Mouse (Mus musculus): ENCODE measurements at regions not wholly inside any gene's neighbourhood (a gene's known extent, or its start where the extent isn't known, plus 50 kb on each side); places are given as distances from the start of the nearest gene placed in this dataset.
A peak's percentile ranks its signal among the peaks of the same experiment; 100 is the strongest.

- no peak for DNase-seq
Observed at GRCm38 (mm10) chr7:116857744-116858143, 353.6 kb downstream of the Nucb2 start.

DNA sequence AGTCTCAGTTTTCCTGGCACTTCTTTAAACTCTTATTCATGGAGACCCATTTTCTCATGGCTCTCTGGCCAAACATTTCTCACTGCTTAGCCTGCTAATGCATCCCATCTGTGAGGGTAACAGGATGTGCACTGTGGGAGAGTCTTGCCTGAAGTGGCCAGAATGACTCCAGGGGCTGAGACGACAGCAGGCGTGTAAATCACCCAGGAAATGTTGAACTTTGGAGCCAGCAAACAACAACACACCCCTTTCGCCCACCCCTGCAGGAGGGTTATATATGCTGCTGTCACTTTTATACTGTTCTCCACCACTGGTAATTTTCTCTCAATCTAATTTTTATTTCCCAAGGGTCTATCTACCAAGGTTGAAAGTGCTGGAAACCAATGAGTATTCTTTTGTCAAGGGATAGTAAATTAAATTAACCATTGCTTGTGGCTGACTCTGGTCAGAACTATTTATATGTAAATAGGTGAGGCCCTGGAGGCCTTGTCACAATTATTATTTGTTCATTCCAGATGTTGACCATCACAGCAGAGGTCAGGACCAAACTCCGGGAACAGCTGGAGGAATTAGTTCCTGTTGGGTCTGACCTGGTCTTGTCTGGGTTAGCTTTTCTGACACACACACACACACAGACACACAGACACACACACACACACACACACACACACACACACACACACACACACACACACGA lies 378.2 kb downstream of the Nucb2 start:
- no peak for DNase-seq

- peak; percentile 6 for DNase-seq
Observed at GRCm38 (mm10) chr7:116893846-116894245, 389.7 kb downstream of the Nucb2 start.

DNA sequence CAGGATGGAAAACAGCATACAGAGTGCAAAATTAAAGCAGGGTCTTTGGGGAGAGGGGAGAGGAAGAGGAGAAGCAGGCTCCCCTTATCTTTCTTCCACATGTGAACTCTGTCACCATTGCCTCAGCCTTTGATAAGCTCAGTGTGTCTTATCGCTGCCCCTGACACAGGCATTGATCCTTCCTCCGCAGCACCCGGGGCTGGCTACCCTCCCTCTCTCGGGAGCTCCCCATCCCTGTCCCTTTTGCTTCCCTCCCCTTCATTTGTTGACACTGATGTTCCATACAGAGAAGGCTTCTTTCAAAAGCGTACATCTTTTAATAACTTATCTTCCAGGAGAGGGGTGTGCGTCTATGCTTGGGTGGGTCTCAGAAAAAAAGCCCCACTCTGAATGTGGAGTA lies 411.6 kb downstream of the Nucb2 start:
- no peak for DNase-seq

DNA sequence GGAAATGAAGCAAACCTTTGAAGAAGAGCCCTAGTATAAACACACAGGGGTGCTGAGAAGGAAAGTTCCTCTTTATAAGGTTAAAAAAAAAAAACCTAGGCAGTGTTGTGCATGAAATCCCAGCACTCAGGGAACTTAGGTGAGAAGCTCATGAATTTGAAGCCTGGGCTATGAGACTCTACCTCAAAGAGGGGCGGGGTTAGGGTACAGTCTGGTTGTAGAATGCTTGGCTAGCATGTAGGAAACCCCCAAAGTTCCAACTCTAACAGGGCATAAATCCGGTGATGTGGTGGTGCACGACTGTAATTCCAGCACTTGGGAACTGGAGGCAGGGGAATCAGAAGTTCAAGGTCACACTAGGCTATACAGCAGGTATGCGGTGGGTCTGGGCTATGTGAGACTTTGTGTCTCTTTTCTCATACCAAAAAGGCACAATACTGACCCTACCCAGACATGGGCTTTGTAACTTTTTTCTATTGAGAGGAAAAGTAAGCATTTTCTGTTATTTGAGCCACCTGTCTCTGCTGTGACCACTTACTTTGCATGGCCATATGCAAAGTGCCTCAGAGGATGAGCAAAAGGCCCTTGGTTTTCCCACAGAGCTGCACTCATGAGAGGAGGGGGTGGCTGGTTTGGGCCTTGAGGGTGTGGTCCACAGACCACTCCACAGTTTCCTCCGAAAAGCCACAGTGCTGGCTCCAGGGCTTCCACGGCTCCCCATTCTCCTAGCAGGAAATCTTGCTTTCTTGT lies 413.9 kb downstream of the Nucb2 start:
- no peak for DNase-seq

GRCm38 (mm10) chr7:116946448-116946847 lies 434.3 kb upstream of the Xylt1 start:
- DNase-seq, result no peak

- no peak for DNase-seq
Observed at GRCm38 (mm10) chr7:116959196-116959895, 421.4 kb upstream of the Xylt1 start.

DNA sequence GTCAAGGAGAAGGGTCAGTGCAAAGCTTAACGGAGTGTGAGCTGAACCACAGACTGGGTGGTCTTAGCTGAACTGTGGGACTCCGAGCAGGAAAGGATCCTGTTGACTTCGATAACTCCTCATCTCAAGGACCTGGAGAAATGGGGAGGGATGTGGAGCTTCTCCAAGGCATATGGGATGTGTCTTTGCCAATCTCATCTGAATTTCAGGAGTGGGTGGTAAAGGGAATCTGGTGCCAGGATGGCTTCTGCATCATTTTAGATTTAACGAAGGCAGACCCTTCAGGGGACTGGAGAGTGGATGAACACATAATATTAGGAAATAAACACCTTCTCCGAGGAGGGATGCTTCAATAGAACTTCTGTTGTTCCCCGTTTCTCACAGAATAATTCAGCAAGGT lies 416.9 kb upstream of the Xylt1 start:
- no peak for DNase-seq

DNA sequence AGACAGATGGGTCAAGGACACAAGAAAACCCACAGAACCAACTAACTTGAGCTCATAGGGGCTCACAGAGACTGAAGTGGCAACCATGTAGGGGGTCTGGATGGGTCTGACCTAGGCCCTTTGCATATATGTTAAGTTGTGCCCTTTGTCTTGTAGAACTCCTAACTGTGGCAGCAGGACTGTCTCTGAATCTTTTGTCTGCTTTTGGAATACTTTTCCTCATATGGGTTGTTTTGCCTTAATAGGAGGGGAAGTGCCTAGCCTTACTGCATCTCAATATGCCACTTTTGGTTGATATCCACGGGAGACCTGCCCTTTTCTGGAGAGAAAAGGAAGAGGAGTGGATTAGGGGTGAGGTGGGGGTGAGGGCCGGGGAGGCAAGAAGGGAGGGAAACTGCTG lies 389.4 kb upstream of the Xylt1 start:
- no peak for DNase-seq

GRCm38 (mm10) chr7:116992166-116992565 lies 388.6 kb upstream of the Xylt1 start:
- no peak for DNase-seq

DNA sequence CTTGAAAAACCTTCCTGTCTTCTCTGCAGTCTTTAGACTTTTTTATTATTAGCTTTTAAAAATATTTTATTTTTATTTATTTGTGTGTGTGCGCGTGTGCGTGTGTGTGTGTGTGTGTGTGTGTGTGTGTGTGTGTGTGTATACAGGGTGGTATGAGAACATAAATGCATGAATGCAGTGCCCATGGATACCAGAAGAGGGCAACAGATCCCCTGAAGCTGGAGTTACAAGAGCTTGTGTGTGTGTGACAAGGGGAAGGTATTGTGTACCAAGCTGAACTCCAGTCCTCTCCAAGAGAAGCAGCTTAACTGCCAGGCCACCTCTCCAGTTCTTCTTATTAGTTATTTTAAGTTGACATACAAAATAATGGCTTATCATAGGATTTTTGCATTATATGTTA lies 385.0 kb upstream of the Xylt1 start:
- no peak for DNase-seq

GRCm38 (mm10) chr7:117003167-117003566 lies 377.6 kb upstream of the Xylt1 start:
- DNase-seq, result no peak

DNA sequence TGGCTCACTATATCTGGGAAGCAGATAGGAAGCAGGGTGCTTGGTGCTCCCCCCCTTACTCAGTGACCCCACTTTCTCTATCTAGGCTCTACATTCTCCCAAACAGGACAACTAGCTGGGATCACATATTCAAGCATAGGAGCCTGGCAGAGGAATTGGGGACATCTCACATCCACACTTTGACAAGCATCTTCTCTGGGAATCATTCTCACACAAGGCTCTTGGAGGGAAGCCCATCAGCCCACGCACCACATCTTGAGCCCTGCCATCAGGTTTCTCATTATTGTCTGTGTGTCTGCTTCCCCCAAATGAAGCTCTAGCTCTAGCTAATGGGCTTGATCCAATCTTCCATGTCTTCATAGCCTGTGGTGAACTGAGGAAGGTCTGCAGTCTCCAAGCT lies 362.4 kb upstream of the Xylt1 start:
- no peak for DNase-seq

GRCm38 (mm10) chr7:117021716-117022115 lies 359.1 kb upstream of the Xylt1 start:
- DNase-seq, result peak; percentile 27

DNA sequence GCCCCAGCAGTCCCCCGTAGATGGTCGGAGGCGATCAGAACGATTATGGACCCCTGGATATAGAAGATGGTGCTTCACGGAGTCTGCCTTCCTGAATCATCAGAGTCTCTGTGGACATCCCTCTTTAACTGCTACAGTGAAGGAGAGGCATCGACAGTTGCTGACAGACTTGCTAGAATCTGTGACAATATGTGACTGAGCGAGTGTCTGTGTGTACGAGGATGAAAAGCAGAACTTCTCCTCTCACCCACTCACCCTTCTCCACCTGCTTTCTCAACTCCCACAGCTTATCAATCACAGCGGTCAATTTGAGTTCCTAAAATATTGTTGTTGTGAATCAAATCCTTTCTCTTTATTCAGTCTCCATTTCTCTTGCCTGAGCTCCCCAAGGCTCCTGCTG lies 335.9 kb upstream of the Xylt1 start:
- no peak for DNase-seq

GRCm38 (mm10) chr7:117049249-117049648 lies 331.5 kb upstream of the Xylt1 start:
- DNase-seq, result no peak

GRCm38 (mm10) chr7:117065771-117066170 lies 315.0 kb upstream of the Xylt1 start:
- DNase-seq, result no peak

- peak; percentile 55 for DNase-seq
Observed at GRCm38 (mm10) chr7:117090911-117091550, 289.7 kb upstream of the Xylt1 start.

- no peak for DNase-seq
Observed at GRCm38 (mm10) chr7:117092860-117093259, 287.9 kb upstream of the Xylt1 start.

DNA sequence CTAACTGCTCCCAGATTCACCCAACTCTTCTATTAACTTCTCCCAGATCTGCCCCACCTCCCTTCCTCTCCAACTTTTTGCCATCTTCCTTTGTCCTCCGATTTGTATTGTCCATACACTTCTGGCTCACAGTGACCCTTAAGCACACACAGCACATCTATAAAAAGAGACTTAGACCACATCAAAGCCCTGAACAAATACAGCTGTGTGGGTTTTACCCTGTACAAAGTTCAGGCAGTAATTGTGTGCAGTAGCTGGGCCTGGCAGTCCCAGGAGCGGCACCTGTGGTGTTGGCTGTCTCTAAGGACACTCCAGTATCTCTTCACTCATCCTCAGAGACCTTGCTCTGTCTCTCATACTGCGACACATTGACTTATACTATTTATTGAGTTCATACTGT lies 283.2 kb upstream of the Xylt1 start:
- no peak for DNase-seq

GRCm38 (mm10) chr7:117099041-117099440 lies 281.7 kb upstream of the Xylt1 start:
- no peak for DNase-seq

DNA sequence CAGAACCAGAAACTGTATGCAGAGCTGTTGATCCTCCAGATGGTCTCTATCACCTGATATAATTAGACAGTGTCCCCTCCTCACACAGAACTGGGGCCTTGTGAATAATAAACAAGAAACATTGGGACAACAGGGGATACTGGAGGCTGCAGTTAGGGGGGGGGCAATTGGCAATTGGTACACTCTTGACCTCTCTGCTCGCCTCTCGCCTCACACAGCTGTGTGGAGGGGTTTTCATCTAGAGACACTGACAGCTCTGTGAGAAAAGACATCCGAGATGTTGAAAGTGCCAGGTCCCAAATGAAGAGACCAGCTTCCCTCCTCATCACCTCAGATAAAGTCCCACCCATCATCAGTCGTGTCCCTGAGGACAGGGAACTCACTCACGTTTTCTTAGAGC lies 277.7 kb upstream of the Xylt1 start:
- no peak for DNase-seq

DNA sequence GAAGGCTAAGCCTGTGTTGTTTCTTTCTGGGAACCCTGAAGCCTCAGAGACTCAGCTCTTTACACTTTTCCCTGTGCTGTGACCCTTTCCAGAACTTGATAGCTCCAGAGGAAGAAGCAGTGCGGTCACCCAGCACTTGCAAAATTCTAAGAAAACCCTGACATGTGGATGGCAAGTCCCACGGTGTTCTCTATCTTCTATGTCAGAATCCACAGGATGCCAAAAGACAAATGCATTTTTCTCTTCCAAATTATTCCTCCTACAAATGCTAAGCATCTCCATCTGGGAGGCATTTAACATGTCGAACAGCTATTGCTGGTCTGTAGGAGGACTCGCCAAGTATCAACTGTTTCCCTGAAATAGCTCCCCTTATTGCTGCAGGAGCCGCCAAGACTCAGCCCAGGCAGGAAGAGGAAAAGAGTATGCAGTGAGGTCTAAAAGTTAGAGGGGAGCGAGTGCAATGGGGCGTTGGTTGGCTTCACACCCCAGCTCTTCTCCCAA lies 274.0 kb upstream of the Xylt1 start:
- no peak for DNase-seq
